Mouse (Mus musculus) hindbrain, embryonic 14.5 days (tissue): ENCODE results near the gene Gxylt1. TPM values are rescaled to one million over a fixed set of nuclear protein-coding genes. Genes with fewer than 3 reads are reported as not detected.
"Not testable (repeated sequence)": the region's sequence is repeated elsewhere in the genome, so short reads cannot be mapped to it uniquely, and the experiment has no call there.

Source experiments
- ATAC-seq: fragments of 200-750 bp; cut with Nextera tagmentation; 2 replicates; pipeline ENCODE4 v1.8.0; 2017; ENCODE audit warnings: moderate number of reproducible peaks, mild to moderate bottlenecking, moderate TSS enrichment, moderate library complexity; ENCODE audit not compliant: low FRiP score
- DNase-seq: peaks from one replicate; pipeline ENCODE4 v3.0.0-alpha.2; 2015; ENCODE audit warnings: low spot score
- H3K27ac ChIP-seq: fragments of 300-500 bp; sonication (generic); 2 replicates; pipeline ENCODE4 v1.5.1; 2014; ENCODE audit warnings: mild to moderate bottlenecking, moderate library complexity
- H3K27me3 ChIP-seq: fragments of 300-500 bp; sonication (generic); 2 replicates; pipeline ENCODE4 v1.6.1; 2014; ENCODE audit warnings: mild to moderate bottlenecking, low read length, mixed read lengths; ENCODE audit not compliant: control insufficient read depth, insufficient read depth
- H3K36me3 ChIP-seq: fragments of 300-500 bp; sonication (generic); replicated peaks from 2 replicates; pipeline ENCODE4 v1.6.1; 2014; ENCODE audit not compliant: control insufficient read depth, insufficient read depth
- H3K4me1 ChIP-seq: fragments of 300-500 bp; sonication (generic); replicated peaks from 2 replicates; pipeline ENCODE4 v1.6.1; 2014; ENCODE audit warnings: antibody characterized with exemption, low read length, mixed read lengths; ENCODE audit not compliant: control insufficient read depth, insufficient read depth
- H3K4me2 ChIP-seq: fragments of 300-500 bp; sonication (generic); replicated peaks from 2 replicates; pipeline ENCODE4 v1.6.1; 2014; ENCODE audit warnings: mild to moderate bottlenecking, moderate library complexity
- H3K4me3 ChIP-seq: fragments of 300-500 bp; sonication (generic); replicated peaks from 2 replicates; pipeline ENCODE4 v1.5.1; 2014; ENCODE audit warnings: mild to moderate bottlenecking, low read length
- H3K9ac ChIP-seq: fragments of 300-500 bp; sonication (generic); 2 replicates; pipeline ENCODE4 v1.6.1; 2014
- H3K9me3 ChIP-seq: fragments of 300-500 bp; sonication (generic); 2 replicates; pipeline ENCODE4 v1.6.1; 2016; ENCODE audit warnings: low read length; ENCODE audit not compliant: control insufficient read depth
- WGBS: fragments of 180-500 bp; shearing (Covaris S2); extraction: QIAGEN DNeasy Blood & Tissue Kit; methylation state at CpG from one replicate; pipeline ENCODE4 v1.1.7; 2014; 5-methylcytosine and 5-hydroxymethylcytosine counted together
- polyA plus RNA-seq: library from polyadenylated mRNA; unstranded; fragments of >200 nt; fragmentation: Nextera tagmentation; extraction: Ambion mirVana; gene quantifications from 2 replicates; pipeline ENCODE4 v1.2.1, GENCODE M21; 2014

Gene Gxylt1
- polyA plus RNA-seq, 1 experiment from 2014 or later, result 7.3 TPM

- H3K36me3 ChIP-seq, result peaks cover 37% of the 10 kb centered on the region
These were observed 22.6 kb downstream of the Gxylt1 start for GRCm38 (mm10) chr15:93252396-93252795.

GRCm38 (mm10) chr15:93251553-93252250 is 23.3 kb downstream of the Gxylt1 start:
- no peak overlapping the region for H3K4me3 ChIP-seq
- no peak overlapping the region for H3K4me2 ChIP-seq
- no peak for DNase-seq
- H3K36me3 ChIP-seq, result peaks cover 37% of the 10 kb centered on the region
- no peaks in the 10 kb centered on the region for H3K9me3 ChIP-seq
- no peak for ATAC-seq
- H3K27me3 ChIP-seq, result no peaks in the 10 kb centered on the region
- H3K4me1 ChIP-seq, result no peaks in the 10 kb centered on the region
- 77% methylated on average over 13 of the region's 13 CpGs for WGBS
- no peak overlapping the region for H3K27ac ChIP-seq
- no peak overlapping the region for H3K9ac ChIP-seq

More at GRCm38 (mm10) chr15:93252396-93252795, 22.6 kb downstream of the Gxylt1 start:
- Histone ChIP-seq H3K4me3 (no peak overlapping the region), H3K4me1 (no peaks in the 10 kb centered on the region), H3K4me2 (no peak overlapping the region), H3K9me3 (no peaks in the 10 kb centered on the region), H3K9ac (no peak overlapping the region), H3K27me3 (no peaks in the 10 kb centered on the region), H3K27ac (no peak overlapping the region)
- no peak for ATAC-seq
- no peak for DNase-seq
- WGBS, result 90% methylated on average over 6 of the region's 6 CpGs

DNA sequence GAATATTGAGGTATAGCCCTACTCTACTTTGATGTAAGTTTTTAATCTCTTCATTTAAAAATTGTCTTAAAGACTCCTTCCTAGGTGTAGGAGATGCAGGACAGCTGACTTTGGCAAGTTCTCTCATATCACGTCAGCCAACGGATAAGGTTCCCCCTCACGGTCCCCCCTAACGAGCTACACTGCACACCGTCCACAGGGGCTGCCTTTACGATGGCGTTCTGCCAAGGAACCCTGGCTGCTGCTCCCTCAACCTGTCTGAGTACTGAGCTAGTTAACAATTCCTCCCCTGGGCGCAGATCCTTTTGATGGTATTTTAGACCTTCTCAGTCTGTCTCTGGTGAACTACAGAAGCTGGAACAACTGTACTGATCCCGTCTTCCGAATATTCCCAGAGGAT is 31.8 kb downstream of the Gxylt1 start:
- Histone ChIP-seq H3K4me2 (no peak overlapping the region), H3K27me3 (no peaks in the 10 kb centered on the region), H3K4me1 (no peaks in the 10 kb centered on the region), H3K36me3 (peaks cover 48% of the 10 kb centered on the region), H3K4me3 (no peak overlapping the region), H3K9ac (no peak overlapping the region), H3K9me3 (no peaks in the 10 kb centered on the region), H3K27ac (no peak overlapping the region)
- WGBS, result 73% methylated on average over 10 of the region's 10 CpGs
- DNase-seq (no peak), ATAC-seq (no peak)

- not testable (repeated sequence) for H3K36me3 ChIP-seq, ATAC-seq, H3K4me2 ChIP-seq, H3K9ac ChIP-seq, H3K27ac ChIP-seq, H3K27me3 ChIP-seq, H3K9me3 ChIP-seq, H3K4me3 ChIP-seq, DNase-seq, H3K4me1 ChIP-seq
- 96% methylated on average over 10 of the region's 10 CpGs for WGBS
These were observed 38.5 kb downstream of the Gxylt1 start for GRCm38 (mm10) chr15:93236456-93236855.

- Histone ChIP-seq H3K9me3 (peaks cover 3% of the 10 kb centered on the region; the same call in 1 of the 2 replicates), H3K27ac (no peak overlapping the region), H3K4me1 (0 out of 2 replicates have a peak, but pooled peaks cover 3% of the 10 kb centered on the region), H3K36me3 (no peaks in the 10 kb centered on the region), H3K27me3 (no peaks in the 10 kb centered on the region), H3K4me3 (no peak overlapping the region), H3K4me2 (no peak overlapping the region), H3K9ac (no peak overlapping the region)
- 75% methylated on average over 11 of the region's 11 CpGs for WGBS
- no peak for DNase-seq
- ATAC-seq, result no peak
These were observed 46.0 kb downstream of the Gxylt1 start for GRCm38 (mm10) chr15:93229028-93229427.

GRCm38 (mm10) chr15:93228375-93228774 is 46.6 kb downstream of the Gxylt1 start:
- H3K4me1 ChIP-seq, result 0 out of 2 replicates have a peak, but pooled peaks cover 3% of the 10 kb centered on the region
- no peak for ATAC-seq
- H3K4me2 ChIP-seq, result no peak overlapping the region
- H3K27ac ChIP-seq, result no peak overlapping the region
- no peaks in the 10 kb centered on the region; the same call in 1 of the 2 replicates for H3K9me3 ChIP-seq
- no peak overlapping the region for H3K9ac ChIP-seq
- WGBS, result 90% methylated on average over 10 of the region's 10 CpGs
- H3K27me3 ChIP-seq, result no peaks in the 10 kb centered on the region
- DNase-seq, result no peak
- no peak overlapping the region for H3K4me3 ChIP-seq
- H3K36me3 ChIP-seq, result no peaks in the 10 kb centered on the region

DNA sequence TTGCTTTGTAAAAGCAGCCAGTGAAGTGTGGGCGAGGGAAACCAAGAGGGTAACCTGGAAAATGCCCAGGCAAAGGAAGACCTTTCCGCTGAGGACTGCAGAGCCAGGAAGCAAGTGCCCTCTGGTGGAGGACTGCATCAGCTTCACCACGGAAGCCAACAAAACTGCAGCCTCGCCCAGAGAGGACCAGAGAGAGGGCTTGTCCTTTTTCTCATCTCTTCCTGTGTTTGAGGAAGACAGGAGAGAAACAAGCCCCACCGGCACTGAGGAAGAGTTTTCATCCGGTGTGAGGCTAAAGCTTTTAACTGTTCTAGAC is 47.3 kb downstream of the Gxylt1 start:
- H3K9me3 ChIP-seq, result no peaks in the 10 kb centered on the region; the same call in 1 of the 2 replicates
- WGBS, result 28% methylated on average over 6 of the region's 6 CpGs
- 0 out of 2 replicates have a peak, but pooled peaks cover 3% of the 10 kb centered on the region for H3K4me1 ChIP-seq
- H3K9ac ChIP-seq, result no peak overlapping the region
- ATAC-seq (peak; percentile 78; the same call in 1 of the 2 replicates), DNase-seq (peak; percentile 75)
- no peak overlapping the region for H3K27ac ChIP-seq
- no peak overlapping the region for H3K4me2 ChIP-seq
- H3K4me3 ChIP-seq, result no peak overlapping the region
- no peaks in the 10 kb centered on the region for H3K27me3 ChIP-seq
- no peaks in the 10 kb centered on the region for H3K36me3 ChIP-seq

DNA sequence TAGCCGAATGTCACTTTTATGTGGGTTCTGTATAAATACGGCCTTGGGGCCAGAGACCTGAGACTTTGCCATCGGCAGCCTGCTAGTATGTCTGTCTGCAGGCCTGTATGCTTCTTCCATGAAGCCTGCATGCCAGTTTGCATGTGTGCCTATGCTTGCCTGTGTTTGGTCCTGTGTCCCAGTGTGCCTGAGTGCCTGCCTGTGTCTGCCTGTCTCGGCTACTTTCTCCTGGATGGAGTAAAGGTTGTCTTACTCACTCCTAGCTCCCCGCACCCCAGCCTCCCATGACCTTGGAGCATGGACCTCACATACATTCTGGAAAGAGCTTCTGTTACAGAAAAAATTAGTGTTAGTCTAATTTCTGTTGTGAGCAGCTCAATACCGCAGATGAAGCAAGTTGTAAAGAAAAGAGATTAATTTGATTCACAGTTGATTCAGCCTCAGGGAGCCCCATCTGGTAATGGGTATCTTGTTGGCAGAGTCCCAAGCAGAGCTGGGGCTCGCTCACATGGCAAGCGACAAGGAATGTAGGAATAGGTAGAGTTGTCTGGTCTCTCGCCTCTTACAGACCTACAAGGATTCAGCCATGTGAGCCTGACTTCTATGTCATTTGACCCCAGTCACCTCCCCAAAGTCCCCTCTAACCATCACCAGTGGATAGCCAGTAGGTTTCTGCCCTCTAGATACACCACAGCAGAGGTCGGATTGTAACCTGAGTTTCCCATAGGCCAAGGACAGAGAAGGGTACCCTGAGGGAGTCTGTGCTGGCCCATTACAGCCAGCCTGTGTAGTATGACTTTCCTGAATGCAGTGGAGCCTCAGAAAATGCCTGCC is 47.8 kb downstream of the Gxylt1 start:
- H3K27ac ChIP-seq, result no peak overlapping the region
- H3K4me1 ChIP-seq, result 0 out of 2 replicates have a peak, but pooled peaks cover 3% of the 10 kb centered on the region
- H3K36me3 ChIP-seq, result no peaks in the 10 kb centered on the region
- DNase-seq, result no peak
- WGBS, result 84% methylated on average over 10 of the region's 10 CpGs
- no peak overlapping the region for H3K4me2 ChIP-seq
- H3K27me3 ChIP-seq, result no peaks in the 10 kb centered on the region
- H3K9ac ChIP-seq, result no peak overlapping the region
- no peak overlapping the region for H3K4me3 ChIP-seq
- H3K9me3 ChIP-seq, result no peaks in the 10 kb centered on the region
- ATAC-seq, result 0 out of 2 replicates have a peak, but pooled peaks have one; percentile 14

- Histone ChIP-seq H3K4me3 (no peak overlapping the region), H3K9ac (no peak overlapping the region)
These were observed 52.5 kb downstream of the Gxylt1 start for GRCm38 (mm10) chr15:93222475-93222874.

More at GRCm38 (mm10) chr15:93222475-93222874, 52.5 kb downstream of the Gxylt1 start:
- 63% methylated on average over 7 of the region's 7 CpGs for WGBS
- H3K4me2 ChIP-seq, result no peak overlapping the region
- 0 out of 2 replicates have a peak, but pooled peaks cover 2% of the 10 kb centered on the region for H3K4me1 ChIP-seq
- no peaks in the 10 kb centered on the region for H3K27me3 ChIP-seq
- DNase-seq (no peak), ATAC-seq (no peak)
- H3K36me3 ChIP-seq, result no peaks in the 10 kb centered on the region
- 0 out of 2 replicates have a peak, but pooled peaks cover 4% of the 10 kb centered on the region for H3K9me3 ChIP-seq
- H3K27ac ChIP-seq, result no peak overlapping the region
